Mouse (Mus musculus) megakaryocyte progenitor cell, adult 5-6 weeks (primary cell): ENCODE results near the gene Tnpo1. TPM values are rescaled to one million over a fixed set of nuclear protein-coding genes. Genes with fewer than 3 reads are reported as not detected.

ENCODE experiments used
- total RNA-seq, 2 experiments: library from RNA; stranded (forward) in 1 of 2; stranded (reverse) in 1 of 2; fragments of 157-497, 149-512 nt in 1 of 2; fragments of 200-1000 nt in 1 of 2; gene quantifications; 2 replicates each; pipeline versions ENCODE4 v1.2.3 to v1.2.4; 2015 to 2017

Gene Tnpo1
- total RNA-seq, 2 experiments from 2014 or later = 108 to 119 TPM

Other genes with a start within 250 kb of the Tnpo1 start
- 0.57 TPM in 1 of 2 replicates, not detected in the other for gene Tmem171, start 231.6 kb downstream of the Tnpo1 start, total RNA-seq (2015)
- not detected in 2 replicates for gene Tmem171, start 231.6 kb downstream of the Tnpo1 start, total RNA-seq (2017)
- gene Fcho2, start 110.9 kb downstream of the Tnpo1 start, total RNA-seq (2015) = 41.8 and 51.1 TPM in 2 replicates
- gene Fcho2, start 110.9 kb downstream of the Tnpo1 start, total RNA-seq (2017) = 10.7 and 15.9 TPM in 2 replicates
- not detected in 2 replicates for gene 1700024P04Rik, start 58.2 kb upstream of the Tnpo1 start, total RNA-seq (2015)
- gene 1700024P04Rik, start 58.2 kb upstream of the Tnpo1 start, total RNA-seq (2017) = not detected in 2 replicates